Mouse (Mus musculus): ENCODE data around the gene Slc9a5.
A peak's percentile ranks its signal among the peaks of the same experiment; 100 is the strongest.

Gene Slc9a5

DNA sequence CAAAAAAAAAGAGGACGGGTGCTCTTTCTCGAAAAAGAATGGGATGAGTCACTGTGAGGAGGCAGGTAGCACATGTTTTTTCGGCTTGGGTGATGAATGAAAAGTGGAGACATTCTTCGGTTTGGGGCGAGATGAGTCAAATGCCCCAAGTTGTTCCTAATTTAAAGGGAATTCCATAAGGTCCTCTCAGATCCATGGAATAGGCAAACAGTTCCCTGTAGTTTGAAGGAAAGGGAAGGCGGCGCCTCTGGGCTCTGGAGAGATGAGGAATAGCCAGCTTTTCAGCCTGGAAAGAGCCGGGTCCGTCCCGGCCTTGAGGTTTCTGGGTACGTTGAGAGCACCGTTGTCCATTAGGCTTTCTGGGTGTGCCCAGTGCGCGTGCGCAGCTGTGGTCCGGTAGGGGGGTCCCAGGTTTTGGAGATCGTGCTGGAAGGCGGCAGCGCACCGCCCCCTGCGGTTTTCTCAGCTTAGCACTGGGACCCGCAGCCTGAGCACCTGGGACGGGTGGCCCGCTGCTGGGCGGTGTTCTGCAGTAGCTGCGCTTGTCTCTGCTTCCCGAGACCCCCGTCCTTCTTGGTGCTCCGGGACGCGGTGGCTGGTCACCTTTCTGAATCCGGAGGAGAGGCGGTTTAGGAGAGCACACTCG lies at the start of gene Slc9a5:
Gene Slc9a5, plus strand, starts transcription at position 394 of the 646 bp plus-strand sequence.
- peak; percentile 83 for DNase-seq

DNA sequence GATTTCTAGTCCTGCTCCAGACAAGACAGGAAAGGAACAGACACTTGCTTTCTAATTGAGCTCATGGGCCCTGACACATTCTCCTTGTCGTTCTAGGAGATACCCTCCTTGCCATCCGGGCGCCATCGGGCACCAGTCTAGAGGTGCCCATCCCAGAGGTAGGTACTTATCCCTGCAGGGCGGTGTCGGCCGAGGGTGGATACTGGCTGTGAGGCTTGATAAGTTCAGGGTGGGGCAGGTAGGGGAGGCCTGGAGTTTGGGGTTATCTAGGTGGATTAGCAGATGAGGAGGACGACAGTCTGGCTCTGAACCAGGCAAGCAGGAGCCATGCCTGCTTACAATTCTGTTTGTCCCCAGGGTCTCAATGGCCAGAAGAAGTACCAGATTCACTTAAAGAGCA lies 48.7 kb upstream of the Slc9a5 start:
- DNase-seq, result no peak

DNA sequence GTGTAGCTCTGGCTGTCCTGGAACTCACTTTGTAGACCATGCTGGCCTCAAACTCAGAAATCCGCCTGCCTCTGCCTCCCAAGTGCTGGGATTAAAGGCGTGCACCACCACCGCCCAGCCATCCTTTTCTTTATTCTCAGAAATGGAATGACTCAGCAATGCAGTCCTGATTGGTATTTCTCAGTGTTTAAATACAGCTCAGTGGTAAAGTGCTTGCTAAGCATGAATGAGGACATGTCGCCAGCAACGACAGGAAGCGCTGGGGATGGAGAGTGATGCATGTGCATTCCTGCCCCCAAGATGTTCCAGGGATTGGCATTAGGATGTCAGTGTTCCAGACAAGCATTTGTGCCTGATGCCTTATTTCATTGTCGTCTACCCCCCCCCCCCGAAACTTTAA lies 45.2 kb upstream of the Slc9a5 start:
- DNase-seq, result no peak

DNA sequence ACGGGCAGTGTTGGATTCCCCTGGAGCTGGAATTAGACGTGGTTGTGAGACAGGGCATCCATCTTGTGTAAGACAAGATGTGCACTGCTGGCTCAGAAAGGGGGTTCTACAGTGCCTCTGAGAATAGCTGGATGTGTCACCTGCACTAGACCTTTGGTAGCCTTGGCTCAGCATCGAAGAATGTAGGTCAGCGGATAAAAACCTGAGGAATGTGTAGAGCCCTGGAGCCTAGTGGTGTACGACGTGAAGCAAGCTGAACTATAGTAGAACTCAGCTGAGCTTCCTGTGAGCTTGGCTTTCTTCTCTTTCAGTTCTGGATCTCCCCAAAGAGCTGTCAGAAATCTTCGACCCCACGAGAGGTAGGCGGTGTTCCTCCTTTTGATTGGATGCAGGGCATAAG lies 44.8 kb upstream of the Slc9a5 start:
- no peak for DNase-seq

DNA sequence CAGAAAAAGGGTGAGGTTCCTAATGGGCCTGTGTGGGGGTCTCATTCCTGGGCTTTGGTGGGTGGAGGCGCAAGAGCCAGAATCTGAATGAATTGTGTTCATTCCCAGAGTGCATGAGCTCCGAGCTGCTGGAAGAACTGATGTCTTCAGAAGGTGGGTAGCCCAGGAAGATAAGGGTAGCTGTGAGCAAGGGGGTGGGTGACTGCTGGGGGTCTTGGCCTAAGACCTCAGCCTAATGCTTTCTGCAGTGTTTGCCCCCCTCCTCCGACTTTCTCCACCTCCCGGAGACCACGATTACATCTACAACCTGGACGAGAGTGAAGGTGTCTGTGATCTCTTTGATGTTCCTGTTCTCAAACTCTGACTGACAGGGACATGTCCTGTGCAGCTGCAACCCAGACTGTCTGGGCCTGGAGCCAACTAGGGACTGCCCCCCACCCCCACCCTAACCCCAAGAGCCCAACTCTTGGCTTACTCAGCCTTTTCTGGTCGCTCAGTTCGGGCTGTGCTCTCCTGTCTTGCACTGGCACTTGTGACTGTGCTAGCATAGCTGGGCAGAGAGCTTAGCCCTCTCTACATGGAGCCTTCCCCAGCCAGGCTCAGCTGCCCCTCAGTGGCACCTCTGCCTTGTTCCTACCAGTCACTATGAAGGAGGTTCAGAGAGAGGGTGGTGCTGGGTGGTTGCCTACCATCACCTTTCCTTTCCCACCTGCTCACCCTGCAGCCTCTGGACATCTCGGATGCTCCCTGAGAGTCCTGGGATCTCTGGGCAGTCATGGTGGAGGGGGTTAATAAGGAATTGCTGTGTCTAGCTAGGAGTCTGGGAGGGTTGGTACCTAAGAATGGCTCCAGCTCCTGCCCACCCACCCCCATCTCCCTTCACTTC lies 44.1 kb upstream of the Slc9a5 start:
- peak; percentile 44 for DNase-seq

DNA sequence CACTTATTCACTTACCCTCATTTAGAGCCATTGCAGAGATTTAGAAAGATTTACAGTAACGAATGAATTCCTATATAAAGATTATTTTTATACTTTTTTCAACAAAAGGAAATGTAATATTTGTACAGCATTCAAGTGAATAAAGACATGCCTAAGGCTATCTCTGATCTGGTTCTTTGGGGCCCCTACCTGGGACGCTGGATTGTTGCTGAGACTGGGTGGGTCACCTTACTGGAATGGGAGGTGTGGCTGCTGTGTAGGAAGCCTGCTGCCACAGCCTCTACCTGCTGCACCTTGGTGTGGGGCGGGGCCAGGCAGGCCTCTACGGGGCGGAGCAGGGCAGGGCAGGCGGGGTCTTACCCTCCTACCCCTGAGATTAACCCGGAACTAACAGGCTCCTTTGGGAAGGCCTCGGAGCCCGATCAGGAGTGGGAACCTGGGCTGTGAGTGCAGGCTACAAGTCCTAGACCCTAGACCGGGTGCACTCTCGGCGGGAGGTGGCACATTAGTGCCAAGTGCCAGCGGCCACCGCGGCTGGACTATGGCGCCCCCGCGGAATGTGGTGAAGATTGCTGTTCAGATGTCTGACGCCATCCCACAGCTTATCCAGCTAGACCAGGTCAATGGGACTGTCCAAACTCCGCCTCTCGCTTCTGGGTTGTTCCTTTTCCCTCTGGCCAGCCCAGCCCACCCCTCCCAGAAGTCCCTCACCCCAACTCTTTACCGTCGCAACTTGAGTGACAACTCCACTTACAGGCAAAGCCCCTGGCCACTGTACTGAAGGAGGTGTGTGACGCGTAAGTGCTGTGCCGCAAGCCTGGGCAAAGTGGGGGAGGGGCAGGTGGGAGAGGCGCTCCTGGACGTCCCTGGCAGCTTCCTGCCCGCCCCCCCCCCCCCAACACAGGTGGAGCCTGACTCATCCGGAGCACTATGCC lies 43.2 kb upstream of the Slc9a5 start, which contains the start of gene Elmo3:
Gene Elmo3, plus strand, starts transcription at position 391 of the 935 bp plus-strand sequence.
- DNase-seq, result peak; percentile 88

DNA sequence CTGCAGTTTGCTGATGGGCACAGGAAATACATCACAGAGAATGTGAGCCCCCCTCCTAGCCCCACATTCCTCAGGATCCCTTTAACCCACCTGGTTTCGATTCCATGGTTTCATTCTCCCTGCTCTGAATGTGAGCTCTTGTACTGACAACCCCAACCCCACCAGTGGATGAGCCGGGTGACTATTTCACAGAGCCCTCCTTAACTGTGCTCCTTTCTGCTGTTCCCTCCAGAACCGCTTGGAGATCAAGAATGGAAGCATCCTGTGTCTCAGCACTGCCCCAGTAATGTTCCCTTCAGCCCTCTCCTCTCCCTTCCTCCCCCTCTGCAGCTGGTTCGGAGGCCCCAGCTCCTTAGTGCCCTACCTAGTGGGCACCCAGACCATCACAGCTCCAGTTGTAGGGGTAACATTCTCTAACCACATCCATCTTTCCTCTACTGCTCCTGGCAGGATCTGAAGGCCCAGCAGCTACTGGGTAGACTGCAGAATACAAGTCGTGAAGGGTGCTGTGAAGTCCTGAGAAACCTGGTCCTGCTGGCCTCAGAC lies 42.4 kb upstream of the Slc9a5 start:
- peak; percentile 64 for DNase-seq

DNA sequence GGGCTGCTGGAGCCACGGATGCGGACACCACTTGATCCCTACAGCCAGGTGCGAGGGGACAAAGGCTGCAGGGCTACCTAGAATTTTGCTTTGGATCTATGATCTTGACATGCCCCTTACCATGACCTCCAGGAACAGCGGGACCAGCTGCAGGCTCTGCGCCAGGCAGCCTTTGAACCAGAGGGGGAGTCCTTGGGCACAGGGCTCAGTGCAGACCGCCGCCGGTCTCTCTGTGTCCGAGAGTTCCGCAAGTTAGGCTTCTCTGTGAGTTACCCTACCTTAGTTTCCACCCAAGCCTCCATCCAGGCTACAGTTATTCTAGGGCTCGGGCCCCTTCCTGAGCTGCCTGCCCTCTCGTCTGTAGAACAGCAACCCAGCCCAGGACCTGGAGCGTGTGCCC lies 41.0 kb upstream of the Slc9a5 start:
- DNase-seq, result peak; percentile 64

DNA sequence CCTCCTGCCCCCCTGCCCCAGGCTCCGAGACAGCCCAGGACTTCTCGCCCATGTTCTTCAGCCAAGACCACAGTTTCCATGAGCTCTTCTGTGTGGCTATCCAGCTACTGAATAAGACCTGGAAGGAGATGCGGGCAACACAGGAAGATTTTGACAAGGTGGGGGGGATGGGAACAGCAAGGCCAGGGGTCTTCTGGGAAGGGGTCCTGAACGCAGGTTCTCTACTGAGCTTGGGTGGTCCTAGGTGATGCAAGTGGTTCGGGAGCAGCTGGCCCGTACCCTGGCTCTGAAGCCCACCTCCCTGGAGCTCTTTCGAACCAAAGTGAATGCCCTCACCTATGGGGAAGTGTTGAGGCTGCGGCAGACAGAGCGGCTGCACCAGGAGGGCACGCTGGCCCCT lies 40.2 kb upstream of the Slc9a5 start:
- peak; percentile 70 for DNase-seq

DNA sequence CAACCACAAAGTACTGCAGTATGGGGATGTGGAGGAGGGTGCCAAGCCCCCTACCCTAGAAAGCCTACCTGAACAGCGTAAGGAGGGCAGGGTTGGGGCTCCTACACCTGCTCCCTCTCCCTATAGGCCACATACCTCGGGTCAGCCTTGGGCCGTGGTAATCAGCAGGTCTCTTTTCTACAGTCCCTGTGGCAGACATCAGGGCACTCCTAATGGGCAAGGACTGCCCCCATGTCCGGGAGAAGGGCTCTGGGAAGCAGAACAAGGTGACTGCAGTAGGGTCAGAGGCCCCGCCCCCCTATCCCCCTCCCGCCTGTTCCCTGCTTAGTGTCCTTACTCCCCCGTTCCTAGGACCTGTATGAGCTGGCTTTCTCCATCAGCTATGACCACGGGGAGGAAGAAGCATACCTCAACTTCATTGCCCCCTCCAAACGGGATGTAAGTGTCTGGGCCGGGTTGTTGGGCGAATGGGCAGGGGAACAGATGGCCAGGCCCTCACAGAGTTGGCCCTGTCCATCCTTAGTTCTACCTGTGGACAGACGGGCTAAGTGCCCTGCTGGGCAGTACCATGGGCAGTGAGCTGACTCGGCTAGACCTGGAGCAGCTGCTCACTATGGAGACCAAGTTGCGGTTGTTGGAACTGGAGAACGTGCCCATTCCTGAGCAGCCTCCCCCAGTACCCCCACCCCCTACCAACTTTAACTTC lies 39.3 kb upstream of the Slc9a5 start:
- DNase-seq, result peak; percentile 98

DNA sequence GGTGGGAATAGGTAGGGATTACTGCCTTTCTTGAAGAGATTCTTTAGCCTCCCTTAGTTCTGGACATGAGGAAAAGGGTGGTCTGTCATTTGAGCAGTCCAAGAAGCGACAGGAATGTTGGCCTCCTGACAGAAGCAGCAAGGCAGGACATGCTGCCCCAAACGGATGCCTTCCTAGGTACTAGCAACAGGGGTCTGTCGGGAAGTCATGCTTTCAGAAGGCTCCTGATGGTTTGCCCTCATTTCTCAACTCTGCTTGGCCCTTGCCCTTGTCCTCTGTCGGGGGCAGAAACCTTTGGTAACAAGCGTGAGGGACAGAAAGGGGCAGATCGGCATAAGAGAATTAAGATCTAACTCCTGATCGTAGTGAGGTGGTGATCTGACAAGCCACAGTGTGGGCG lies 38.5 kb upstream of the Slc9a5 start:
- DNase-seq, result peak; percentile 72

DNA sequence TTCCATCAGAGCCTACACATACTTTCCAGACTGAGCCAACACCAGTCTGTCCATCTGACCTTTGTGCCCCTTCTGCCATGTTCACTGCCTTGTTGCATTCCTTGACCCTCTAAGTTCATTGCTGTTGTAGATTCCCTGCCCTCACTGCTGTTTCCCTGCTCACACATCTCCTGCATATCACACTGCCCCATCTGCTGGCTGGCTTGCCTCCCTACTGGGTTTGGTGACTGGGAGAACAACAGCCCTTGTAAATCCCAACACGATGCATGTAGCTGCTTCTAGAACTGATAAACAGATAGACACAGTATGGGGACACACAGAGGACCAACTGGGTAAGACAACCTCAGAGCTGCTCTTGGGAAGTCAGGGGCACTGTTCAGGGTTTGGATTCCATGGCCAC lies 36.9 kb upstream of the Slc9a5 start:
- DNase-seq, result no peak

DNA sequence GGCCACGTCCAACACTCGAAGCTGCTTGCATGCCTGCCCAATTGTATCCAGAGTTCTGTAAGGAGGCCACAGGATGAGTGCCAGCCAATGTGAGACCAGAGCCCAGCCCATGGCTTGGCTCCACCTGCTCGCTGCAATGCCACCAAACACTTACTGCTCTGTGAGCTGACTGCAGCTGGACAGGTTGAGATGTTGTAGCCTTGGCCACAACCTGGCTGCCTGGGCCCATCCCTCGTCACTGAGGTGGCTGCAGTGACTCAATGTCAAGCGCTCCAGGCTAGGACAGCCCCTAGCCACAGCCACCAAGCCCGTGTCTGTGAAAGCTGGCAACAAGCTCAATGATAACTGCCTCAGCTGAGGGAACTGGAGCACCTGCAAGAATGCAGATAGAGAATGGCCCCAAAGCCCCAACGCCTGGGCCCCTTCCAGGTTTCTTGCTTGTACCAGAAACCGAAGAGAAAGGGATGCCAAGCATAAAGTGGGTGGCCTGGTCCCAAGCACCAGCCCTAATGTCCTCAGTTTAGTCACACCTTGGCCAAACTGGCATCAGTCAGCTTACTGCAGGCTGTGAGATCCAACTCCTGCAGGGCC lies 35.7 kb upstream of the Slc9a5 start:
- DNase-seq, result peak; percentile 72

DNA sequence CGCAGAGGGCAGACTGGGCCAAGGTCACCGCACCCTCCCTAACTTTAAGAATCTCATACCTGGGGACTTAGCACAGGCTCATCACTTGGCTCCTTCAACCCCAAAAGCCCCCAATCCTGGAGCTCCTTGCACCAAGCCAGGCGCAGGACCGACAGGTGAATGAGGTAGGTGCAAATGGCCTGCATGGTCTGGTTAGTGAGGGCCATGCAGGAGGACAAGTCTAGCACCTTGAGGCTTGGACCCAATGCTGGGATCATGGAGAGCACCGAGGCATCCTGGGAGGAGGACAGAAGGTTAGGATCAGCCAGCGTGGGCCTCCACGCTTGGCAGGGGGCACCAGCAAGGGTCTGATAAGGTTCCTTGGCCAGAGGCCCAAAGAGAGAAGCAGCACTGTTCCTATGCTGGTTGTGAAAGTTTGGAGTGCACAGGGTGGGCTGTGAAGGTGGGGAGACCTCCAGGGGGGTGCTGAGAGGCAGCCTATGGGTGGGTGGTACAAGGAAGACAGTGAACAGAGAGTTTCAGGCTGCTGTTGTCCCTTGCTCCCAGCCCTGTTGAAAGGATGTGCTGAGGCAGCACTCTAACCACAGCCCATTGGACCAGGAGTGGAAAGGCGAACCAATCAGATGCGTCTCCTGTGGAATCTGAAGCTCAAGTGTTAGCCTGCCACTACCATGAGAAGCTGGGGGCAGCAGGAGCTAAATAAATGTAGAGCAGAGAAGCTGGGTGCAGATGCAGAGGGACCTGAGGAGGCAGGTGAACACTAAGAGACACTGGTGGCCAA lies 34.8 kb upstream of the Slc9a5 start:
- DNase-seq, result peak; percentile 51

DNA sequence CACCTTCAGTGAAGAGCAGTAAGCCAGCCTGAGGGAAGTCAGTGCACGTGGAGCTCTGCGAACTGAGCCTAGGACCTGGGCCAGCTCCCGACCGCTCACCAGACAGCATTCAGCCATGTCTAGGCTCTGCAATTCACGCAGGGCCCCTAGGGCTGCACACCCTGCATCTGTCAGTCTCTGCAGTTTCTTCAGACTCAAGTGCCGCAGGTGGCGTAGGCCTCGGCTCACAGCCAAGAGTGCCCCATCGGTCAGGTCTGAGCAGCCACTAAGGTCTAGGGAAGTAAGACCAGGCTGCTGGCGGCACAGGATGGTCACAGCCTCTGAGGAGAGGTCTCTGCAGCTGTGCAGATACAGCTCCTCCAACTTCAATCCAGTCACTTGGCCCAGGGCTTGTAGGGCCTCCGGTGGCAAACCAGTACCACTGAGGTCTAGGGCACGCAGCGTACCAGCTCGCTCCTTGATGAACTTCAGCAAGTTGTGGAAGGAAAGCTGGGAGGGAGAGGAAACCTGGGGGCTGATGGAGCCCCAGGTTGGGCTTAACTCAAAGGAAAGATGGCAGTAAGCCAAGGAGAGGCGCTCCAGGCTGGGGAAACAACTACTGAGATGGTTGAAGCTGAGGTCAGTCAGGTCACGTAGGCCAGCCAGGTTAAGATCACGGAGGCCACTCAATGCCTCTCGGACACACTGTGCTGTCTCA lies 33.4 kb upstream of the Slc9a5 start:
- DNase-seq, result peak; percentile 79

DNA sequence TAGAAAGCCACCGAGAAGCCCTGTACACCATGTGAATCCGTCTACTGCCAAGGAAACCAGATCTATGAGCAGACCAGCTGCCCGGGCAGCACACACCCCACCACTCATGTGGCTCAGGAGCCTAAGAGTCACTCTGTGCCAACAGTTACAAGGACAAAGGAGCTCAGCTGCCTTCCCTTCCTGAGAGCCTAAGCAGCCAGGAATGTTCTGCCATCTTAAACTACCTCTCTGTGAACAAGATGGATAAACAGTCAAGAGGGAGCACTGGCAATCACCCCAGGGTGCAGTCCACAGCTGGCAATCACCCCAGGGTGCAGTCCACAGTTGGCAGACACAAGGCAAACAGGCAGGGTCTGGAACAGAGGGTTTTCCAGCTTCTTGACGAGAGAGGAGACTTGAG lies 30.7 kb upstream of the Slc9a5 start:
- no peak for DNase-seq

DNA sequence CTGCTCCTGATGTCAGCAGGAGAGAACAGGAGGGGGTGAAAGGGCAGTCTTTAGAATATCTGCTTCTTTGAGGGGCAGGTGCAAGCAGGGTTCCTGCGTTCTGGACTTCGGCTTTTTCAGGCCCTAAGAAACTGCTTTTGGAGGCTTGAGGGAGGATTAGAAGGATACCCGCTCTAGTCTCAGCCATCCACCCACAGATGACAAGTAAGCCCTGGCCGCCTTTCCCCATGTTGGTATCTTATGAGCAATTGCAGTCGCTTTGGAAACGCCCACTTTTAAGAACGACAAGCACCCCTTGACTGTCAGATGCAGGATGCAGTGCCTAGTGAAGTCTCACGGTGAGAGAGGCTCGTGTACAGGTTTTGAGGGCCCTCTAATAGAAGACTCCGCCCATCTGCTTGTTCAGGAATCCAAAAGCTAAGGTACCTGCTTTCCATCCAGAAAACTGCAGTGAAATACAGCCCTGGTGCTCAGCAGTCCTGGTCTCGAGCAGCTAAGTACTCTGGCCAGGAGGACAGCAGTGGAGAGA lies 29.9 kb upstream of the Slc9a5 start:
- DNase-seq, result no peak

DNA sequence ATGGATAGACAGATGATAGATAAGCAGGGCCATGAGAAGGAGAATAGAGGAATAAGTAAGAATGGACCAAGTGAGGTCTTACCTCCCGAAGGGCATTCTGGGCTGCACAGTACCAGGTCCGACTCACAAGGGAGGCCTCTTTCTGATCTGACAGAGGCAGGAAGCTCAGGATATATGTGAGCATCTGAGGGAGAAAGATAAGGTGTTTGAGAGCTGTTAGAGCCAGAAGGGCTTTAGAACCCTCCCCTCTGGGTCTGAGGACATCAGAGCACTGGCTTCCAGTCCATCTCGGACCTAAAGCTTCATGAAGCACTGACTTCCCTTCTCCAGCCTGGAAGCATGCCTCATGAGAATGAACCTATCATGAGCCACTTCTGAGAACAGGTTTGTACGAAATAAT lies 25.5 kb upstream of the Slc9a5 start:
- DNase-seq, result no peak

DNA sequence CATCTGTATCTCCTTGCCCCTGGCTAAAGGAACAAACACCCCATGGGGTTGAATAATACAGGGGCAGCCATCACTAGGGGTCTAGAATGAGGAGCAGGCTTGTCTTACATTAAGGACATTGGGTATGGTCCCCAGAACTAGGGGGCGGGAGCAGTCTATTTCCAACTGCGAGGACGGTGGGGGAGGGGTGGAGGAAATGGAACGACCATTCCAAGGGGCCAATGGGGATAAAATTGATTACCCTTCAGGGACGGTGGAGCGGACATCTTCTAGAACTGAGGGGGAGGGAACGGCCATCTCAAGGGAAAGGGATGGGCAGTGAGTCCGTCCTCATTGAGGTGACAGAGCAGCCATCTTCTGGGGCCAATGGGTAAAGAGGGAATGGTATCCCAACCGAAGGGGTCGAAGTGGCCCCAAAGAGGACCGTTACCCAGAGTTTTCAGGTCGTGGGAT lies 23.0 kb upstream of the Slc9a5 start:
- DNase-seq, result no peak

DNA sequence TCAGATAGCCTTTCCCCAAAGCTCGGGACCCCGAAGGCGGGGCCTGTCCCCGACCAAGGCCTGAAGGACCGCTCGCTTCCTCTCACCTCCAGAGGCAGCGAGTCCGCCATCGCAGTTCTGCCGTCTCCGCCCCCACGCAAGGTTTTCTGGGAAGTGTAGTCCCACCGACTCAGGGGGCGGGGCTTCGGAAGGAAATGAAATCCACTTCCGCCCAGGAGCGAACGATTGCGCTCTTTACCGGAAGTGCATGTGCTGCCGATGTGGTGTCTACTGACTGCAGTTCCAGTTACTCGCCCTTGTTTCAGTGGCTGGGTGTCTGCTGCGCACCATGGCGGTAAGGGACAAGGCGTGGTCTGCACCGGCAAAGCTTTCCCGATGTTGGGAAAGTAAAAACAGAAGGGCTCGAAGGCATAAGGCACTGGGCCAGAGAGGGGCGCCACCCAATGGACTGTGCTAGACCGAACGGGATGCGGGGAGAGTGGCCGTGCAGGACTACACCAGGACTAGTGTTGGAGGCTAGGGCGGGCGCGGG lies 22.4 kb upstream of the Slc9a5 start, which contains the start of the genes Lrrc29 and Tmem208:
Gene Lrrc29, minus strand, starts transcription at position 138 of the 532 bp plus-strand sequence.
Gene Tmem208, plus strand, starts transcription at position 214 of the 532 bp plus-strand sequence.
- peak; percentile 97 for DNase-seq
